Mouse (Mus musculus): ENCODE measurements at regions not wholly inside any gene's neighbourhood (a gene's known extent, or its start where the extent isn't known, plus 50 kb on each side); places are given as distances from the start of the nearest gene placed in this dataset.
"Not testable (repeated sequence)": the region's sequence is repeated elsewhere in the genome, so short reads cannot be mapped to it uniquely, and the experiment has no call there.

- not testable (repeated sequence) for H3K27ac ChIP-seq (ENCODE audit: low read length); H3K4me3 ChIP-seq (ENCODE audit: low read depth, low read length); H3K4me2 ChIP-seq (replicated peaks; ENCODE audit: low read depth, low read length); H3K4me1 ChIP-seq (ENCODE audit: insufficient read depth, low read depth, low read length); H3K27me3 ChIP-seq (replicated peaks; ENCODE audit: insufficient read depth, low read length); ATAC-seq; H3K9ac ChIP-seq (replicated peaks; ENCODE audit: low read depth); H3K9me3 ChIP-seq (ENCODE audit: low read length); DNase-seq (ENCODE audit: low spot score); H3K36me3 ChIP-seq (ENCODE audit: insufficient read depth, low read length)
- 85% methylated on average over 6 of the region's 6 CpGs for WGBS
Measured at GRCm38 (mm10) chr10:22592752-22593151, 52.1 kb upstream of the Slc2a12 start.

Measured in lung, postnatal 0 days (tissue).